Mouse (Mus musculus) MEL (cell line): Measurements from ENCODE around the gene Nsfl1c. TPM values are rescaled to one million over a fixed set of nuclear protein-coding genes. Genes with fewer than 3 reads are reported as not detected.

Source experiments
- DNase-seq: peaks from one replicate; pipeline ENCODE4 v3.0.0; 2011; ENCODE audit warnings: low read depth, low spot score
- H3K27ac ChIP-seq: 2 replicates; pipeline ENCODE4 v1.5.1; 2012; ENCODE audit warnings: low read depth, mild to moderate bottlenecking, control low read depth, low read length, moderate library complexity; ENCODE audit not compliant: control insufficient read depth
- H3K27me3 ChIP-seq, 2 experiments: fragments of 150-350 bp in 1 of 2; sonication (generic) in 1 of 2; 2 replicates each; pipeline ENCODE4 v1.6.1; 2012; ENCODE audit warnings: low read length in 2 of 2, mild to moderate bottlenecking in 2 of 2, improper control_type of control experiment in 1 of 2, moderate library complexity in 1 of 2; ENCODE audit not compliant: insufficient read depth in 2 of 2, control insufficient read depth in 1 of 2
- H3K36me3 ChIP-seq, 2 experiments: 2 replicates each; pipeline ENCODE4 v1.6.1; 2012 to 2014; ENCODE audit warnings: low read length in 2 of 2, improper control_type of control experiment in 1 of 2, inconsistent platforms in 1 of 2, mild to moderate bottlenecking in 1 of 2; ENCODE audit not compliant: insufficient read depth in 2 of 2, control insufficient read depth in 1 of 2
- H3K4me1 ChIP-seq, 2 experiments: fragments of 150-350 bp in 1 of 2; sonication (generic) in 1 of 2; 2 replicates each; pipeline ENCODE4 v1.6.1; 2012; ENCODE audit warnings: low read length in 2 of 2, improper control_type of control experiment in 1 of 2, mild to moderate bottlenecking in 1 of 2; ENCODE audit not compliant: insufficient read depth in 2 of 2, control insufficient read depth in 1 of 2
- H3K4me3 ChIP-seq, 2 experiments: fragments of 150-350 bp in 1 of 2; sonication (generic) in 1 of 2; 2 replicates each; pipeline ENCODE4 v1.5.1; 2012; ENCODE audit warnings: low read depth in 2 of 2, low read length in 2 of 2, mild to moderate bottlenecking in 2 of 2, moderate library complexity in 2 of 2, control low read depth in 1 of 2, improper control_type of control experiment in 1 of 2; ENCODE audit not compliant: control insufficient read depth in 1 of 2, insufficient read depth in 1 of 2
- H3K79me2 ChIP-seq: 2 replicates; pipeline ENCODE4 v1.6.1; 2012; ENCODE audit warnings: mild to moderate bottlenecking, low read length, moderate library complexity; ENCODE audit not compliant: control insufficient read depth, poor library complexity, insufficient read depth
- H3K9ac ChIP-seq: 2 replicates; pipeline ENCODE4 v1.6.1; 2012; ENCODE audit warnings: low read depth, mild to moderate bottlenecking, control low read depth, low read length, moderate library complexity; ENCODE audit not compliant: control insufficient read depth, poor library complexity, severe bottlenecking
- H3K9me3 ChIP-seq: fragments of 150-350 bp; sonication (generic); replicated peaks from 2 replicates; pipeline ENCODE4 v1.6.1; 2012; ENCODE audit warnings: mild to moderate bottlenecking, low read length, improper control_type of control experiment, moderate library complexity; ENCODE audit not compliant: insufficient read depth
- CHD1 ChIP-seq: IDR thresholded peaks from 2 replicates; pipeline ENCODE4 v1.6.1; 2012; ENCODE audit warnings: low read depth, mild to moderate bottlenecking, inconsistent platforms, low read length, improper control_type of control experiment
- CTCF ChIP-seq, 3 experiments: IDR thresholded peaks in 2 of 3; conservative IDR thresholded peaks in 1 of 3; 2 replicates each; pipeline ENCODE4 v1.5.1; 2011 to 2012; ENCODE audit warnings: low read length in 3 of 3, low read depth in 2 of 3, mild to moderate bottlenecking in 2 of 3, improper control_type of control experiment in 1 of 3, inconsistent platforms in 1 of 3, mixed read lengths in 1 of 3, moderate library complexity in 1 of 3; ENCODE audit not compliant: control insufficient read depth in 1 of 3, insufficient read depth in 1 of 3, poor library complexity in 1 of 3, severe bottlenecking in 1 of 3
- E2F4 ChIP-seq: IDR thresholded peaks from 2 replicates; pipeline ENCODE4 v1.6.1; 2011; ENCODE audit warnings: low read depth, low read length, improper control_type of control experiment, borderline replicate concordance
- EP300 ChIP-seq, 2 experiments: IDR thresholded peaks; 2 replicates each; pipeline ENCODE4 v1.6.1; 2011; ENCODE audit warnings: improper control_type of control experiment in 2 of 2, low read length in 2 of 2, low read depth in 1 of 2, mild to moderate bottlenecking in 1 of 2
- ETS1 ChIP-seq: IDR thresholded peaks from 2 replicates; pipeline ENCODE4 v1.6.1; 2012; ENCODE audit warnings: low read depth, mild to moderate bottlenecking, inconsistent platforms, low read length, improper control_type of control experiment, moderate library complexity
- GATA1 ChIP-seq: IDR thresholded peaks from 2 replicates; pipeline ENCODE4 v1.6.1; 2011; ENCODE audit warnings: low read depth, low read length, improper control_type of control experiment
- HCFC1 ChIP-seq: IDR thresholded peaks from 2 replicates; pipeline ENCODE4 v1.6.1; 2012; ENCODE audit warnings: low read depth, mild to moderate bottlenecking, inconsistent platforms, low read length, improper control_type of control experiment, moderate library complexity
- JUND ChIP-seq: IDR thresholded peaks from 2 replicates; pipeline ENCODE4 v1.6.1; 2011; ENCODE audit warnings: low read depth, mild to moderate bottlenecking, improper control_type of control experiment, low read length
- MAFK ChIP-seq: IDR thresholded peaks from 2 replicates; pipeline ENCODE4 v1.6.1; 2011; ENCODE audit warnings: low read depth, mild to moderate bottlenecking, low read length, improper control_type of control experiment, borderline replicate concordance
- MXI1 ChIP-seq: IDR thresholded peaks from 2 replicates; pipeline ENCODE4 v1.6.1; 2011; ENCODE audit warnings: mild to moderate bottlenecking, low read depth, low read length, improper control_type of control experiment
- MYB ChIP-seq: IDR thresholded peaks from 2 replicates; pipeline ENCODE4 v1.6.1; 2011; ENCODE audit warnings: mild to moderate bottlenecking, low read depth, low read length, improper control_type of control experiment
- NRF1 ChIP-seq: IDR thresholded peaks from 2 replicates; pipeline ENCODE4 v1.6.1; 2014; ENCODE audit warnings: low read depth, mild to moderate bottlenecking, inconsistent platforms, low read length, improper control_type of control experiment, moderate library complexity; ENCODE audit not compliant: poor library complexity, insufficient read depth, severe bottlenecking
- POLR2A ChIP-seq, 2 experiments: IDR thresholded peaks; 2 replicates each; pipeline ENCODE4 v1.6.1; 2011 to 2012; ENCODE audit warnings: low read length in 2 of 2, mild to moderate bottlenecking in 2 of 2, control low read depth in 1 of 2, improper control_type of control experiment in 1 of 2, low read depth in 1 of 2, moderate library complexity in 1 of 2; ENCODE audit not compliant: control insufficient read depth in 1 of 2, insufficient read depth in 1 of 2, poor library complexity in 1 of 2
- POLR2AphosphoS5 ChIP-seq: IDR thresholded peaks from 2 replicates; pipeline ENCODE4 v1.6.1; 2012; ENCODE audit warnings: low read depth, borderline replicate concordance, mild to moderate bottlenecking, inconsistent platforms, low read length, moderate library complexity, mixed read lengths
- RAD21 ChIP-seq: IDR thresholded peaks from 2 replicates; pipeline ENCODE4 v1.6.1; 2011; ENCODE audit warnings: mild to moderate bottlenecking, low read depth, low read length, improper control_type of control experiment
- RCOR1 ChIP-seq: IDR thresholded peaks from 2 replicates; pipeline ENCODE4 v1.6.1; 2012; ENCODE audit warnings: low read depth, mild to moderate bottlenecking, inconsistent platforms, low read length, improper control_type of control experiment
- TBP ChIP-seq: IDR thresholded peaks from 2 replicates; pipeline ENCODE4 v1.8.0; 2011; ENCODE audit warnings: low read depth, low read length, improper control_type of control experiment
- UBTF ChIP-seq: IDR thresholded peaks from 2 replicates; pipeline ENCODE4 v1.6.1; 2012; ENCODE audit warnings: low read depth, mild to moderate bottlenecking, inconsistent platforms, low read length, improper control_type of control experiment, moderate library complexity, borderline replicate concordance; ENCODE audit not compliant: insufficient read depth
- USF1 ChIP-seq: IDR thresholded peaks from 2 replicates; pipeline ENCODE4 v1.6.1; 2014; ENCODE audit warnings: low read depth, mild to moderate bottlenecking, inconsistent platforms, low read length, improper control_type of control experiment, moderate library complexity
- USF2 ChIP-seq, 2 experiments: IDR thresholded peaks; 2 replicates each; pipeline ENCODE4 v1.6.1; 2011 to 2012; ENCODE audit warnings: improper control_type of control experiment in 2 of 2, low read length in 2 of 2, borderline replicate concordance in 1 of 2, inconsistent platforms in 1 of 2, low read depth in 1 of 2, mild to moderate bottlenecking in 1 of 2; ENCODE audit not compliant: insufficient read depth in 1 of 2
- ZKSCAN1 ChIP-seq: IDR thresholded peaks from 2 replicates; pipeline ENCODE4 v1.6.1; 2012; ENCODE audit warnings: low read depth, mild to moderate bottlenecking, inconsistent platforms, low read length, improper control_type of control experiment, moderate library complexity
- ZNF384 ChIP-seq: IDR thresholded peaks from 2 replicates; pipeline ENCODE4 v1.6.1; 2012; ENCODE audit warnings: low read depth, mild to moderate bottlenecking, inconsistent platforms, low read length, improper control_type of control experiment
- polyA plus RNA-seq, 2 experiments: library from polyadenylated mRNA; stranded (reverse) in 1 of 2; unstranded in 1 of 2; fragments of >175 nt in 1 of 2; fragments of >200 nt in 1 of 2; gene quantifications; 2 replicates each; pipeline versions ENCODE4 v1.2.1 to v1.2.4; 2012; ENCODE audit warnings: low replicate concordance in 2 of 2, low read depth in 1 of 2; ENCODE audit not compliant: insufficient read length in 2 of 2, insufficient read depth in 1 of 2, missing spikeins in 1 of 2
- total RNA-seq: library from RNA; depleted of rRNA; stranded (reverse); fragments of 300-350 nt; gene quantifications from 2 replicates; pipeline ENCODE4 v1.2.3, GENCODE M21; 2012

The Nsfl1c gene
- total and polyA plus RNA-seq, 3 experiments = 182 to 394 (median 260) TPM

- peak; percentile 41 for DNase-seq
- H3K9ac ChIP-seq = no peak overlapping the region
- TF ChIP-seq MXI1 (no peak), JUND (no peak), USF2 (IDR thresholded peaks at IDR 0.05; ENCODE audit: borderline replicate concordance in 1 of 2, insufficient read depth in 1 of 2, low read depth in 1 of 2, low read length in 2 of 2) (no peak), E2F4 (no peak), TBP (no peak), NRF1 (no peak), HCFC1 (no peak), USF1 (no peak), EP300 (IDR thresholded peaks at IDR 0.05; ENCODE audit: low read depth in 1 of 2, low read length in 2 of 2) (no peak), POLR2A (IDR thresholded peaks at IDR 0.05; ENCODE audit: control insufficient read depth in 1 of 2, insufficient read depth in 1 of 2, low read depth in 1 of 2, low read length in 2 of 2, poor library complexity in 1 of 2) (no peak), GATA1 (no peak), ETS1 (no peak), MYB (no peak)
- no peak overlapping the region for H3K27ac ChIP-seq
- H3K4me1 ChIP-seq = no peaks in the 10 kb centered on the region
- no peaks in the 10 kb centered on the region for H3K27me3 ChIP-seq
- no peaks in the 10 kb centered on the region for H3K79me2 ChIP-seq
- H3K4me3 ChIP-seq = no peak overlapping the region
- peaks cover 0 to 8% of the 10 kb centered on the region in 2 experiments; a peak in 2 of 4 replicates for H3K36me3 ChIP-seq
- H3K9me3 ChIP-seq = no peaks in the 10 kb centered on the region
Measured at GRCm38 (mm10) chr2:151512199-151512598, 18.2 kb downstream of the Nsfl1c start.

GRCm38 (mm10) chr2:151513525-151514285 is 19.7 kb downstream of the Nsfl1c start:
- Histone ChIP-seq H3K9ac (no peak overlapping the region), H3K27me3 (no peaks in the 10 kb centered on the region), H3K27ac (no peak overlapping the region), H3K4me1 (no peaks in the 10 kb centered on the region), H3K4me3 (no peak overlapping the region), H3K36me3 (peaks cover 0 to 3% of the 10 kb centered on the region in 2 experiments; a peak in 2 of 4 replicates), H3K79me2 (no peaks in the 10 kb centered on the region), H3K9me3 (no peaks in the 10 kb centered on the region)
- no peak for DNase-seq
- no peak for TF ChIP-seq HCFC1
- TF ChIP-seq ZKSCAN1 = no peak
- TF ChIP-seq CHD1 = no peak
- TF ChIP-seq UBTF = no peak
- TF ChIP-seq NRF1 = no peak
- TF ChIP-seq JUND = no peak
- no peak for TF ChIP-seq GATA1
- TF ChIP-seq RAD21 = no peak
- no peak for TF ChIP-seq MXI1
- no peak for TF ChIP-seq RCOR1
- no peak for TF ChIP-seq USF2 (IDR thresholded peaks at IDR 0.05; ENCODE audit: borderline replicate concordance in 1 of 2, insufficient read depth in 1 of 2, low read depth in 1 of 2, low read length in 2 of 2)
- no peak for TF ChIP-seq ZNF384
- no peak for TF ChIP-seq TBP
- TF ChIP-seq CTCF (IDR thresholded peaks at IDR 0.05 in 2 of 3, conservative IDR thresholded peaks at IDR 0.05 in 1 of 3; ENCODE audit: control insufficient read depth in 1 of 3, insufficient read depth in 1 of 3, low read depth in 2 of 3, low read length in 3 of 3, poor library complexity in 1 of 3, severe bottlenecking in 1 of 3) = no peak
- TF ChIP-seq EP300 (IDR thresholded peaks at IDR 0.05; ENCODE audit: low read depth in 1 of 2, low read length in 2 of 2) = no peak
- TF ChIP-seq POLR2AphosphoS5 = no peak
- TF ChIP-seq MAFK = no peak
- TF ChIP-seq ETS1 = no peak
